Mouse (Mus musculus): ENCODE results near the gene Gpt2. TPM values are rescaled to one million over a fixed set of nuclear protein-coding genes. Genes with fewer than 3 reads are reported as not detected.

Gene Gpt2
- polyA plus RNA-seq (2012; rRNA removed): 11.3 and 15.0 TPM in 2 replicates

- H3K27ac ChIP-seq (ENCODE audit: insufficient read depth, low read depth, low read length): no peak within 1 kb of the TSS
- no peaks in the 10 kb centered on the region for H3K36me3 ChIP-seq (ENCODE audit: control insufficient read depth, insufficient read depth, low read length)
- H3K27me3 ChIP-seq (ENCODE audit: control insufficient read depth, insufficient read depth, low read length): no peaks in the 10 kb centered on the region
- TF ChIP-seq CTCF (IDR thresholded peaks at IDR 0.05; ENCODE audit: extremely low read depth, insufficient read length, insufficient replicate concordance, low read depth, low read length) (no peak), POLR2A (IDR thresholded peaks at IDR 0.05; ENCODE audit: low read depth, low read length) (no peak)
- H3K4me3 ChIP-seq (ENCODE audit: low read depth, low read length): peak within 1 kb of the TSS; percentile 71
- WGBS: under 1% methylated on average over 41 of the region's 41 CpGs
- H3K4me1 ChIP-seq (ENCODE audit: control insufficient read depth, insufficient read depth, insufficient read length, low read length): peaks cover 10% of the 10 kb centered on the region
Measured at GRCm38 (mm10) chr8:85492125-85492875, at the start of gene Gpt2. Gene Gpt2 (plus strand): TSS chr8:85492576.

DNA sequence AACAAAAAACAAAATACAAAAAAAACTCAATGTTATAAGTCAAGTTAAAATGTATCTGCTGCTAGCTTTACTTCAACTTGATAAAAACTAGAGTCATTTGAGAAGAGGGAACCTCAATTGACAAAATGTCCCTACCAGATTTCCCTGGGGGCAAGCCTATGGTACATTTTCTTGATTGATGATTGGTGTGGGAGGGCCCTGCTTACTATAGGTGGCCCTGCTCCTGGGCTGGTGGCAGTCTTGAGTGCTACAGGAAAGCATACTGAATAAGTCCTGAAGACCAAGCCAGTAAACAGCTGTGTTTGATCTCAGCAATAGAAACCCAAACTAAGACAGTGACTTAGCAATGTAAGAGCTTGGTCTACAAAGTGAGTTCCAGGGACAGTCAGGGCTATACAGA lies 48.3 kb upstream of the Gpt2 start:
- H3K4me3 ChIP-seq (ENCODE audit: low read depth, low read length): no peak overlapping the region
- no peak overlapping the region for H3K27ac ChIP-seq (ENCODE audit: insufficient read depth, low read depth, low read length)
- H3K4me1 ChIP-seq (ENCODE audit: control insufficient read depth, insufficient read depth, insufficient read length, low read length): no peaks in the 10 kb centered on the region
- no peaks in the 10 kb centered on the region for H3K27me3 ChIP-seq (ENCODE audit: control insufficient read depth, insufficient read depth, low read length)
- no peaks in the 10 kb centered on the region for H3K36me3 ChIP-seq (ENCODE audit: control insufficient read depth, insufficient read depth, low read length)
- TF ChIP-seq POLR2A (IDR thresholded peaks at IDR 0.05; ENCODE audit: low read depth, low read length) (no peak), CTCF (IDR thresholded peaks at IDR 0.05; ENCODE audit: extremely low read depth, insufficient read length, insufficient replicate concordance, low read depth, low read length) (no peak)

DNA sequence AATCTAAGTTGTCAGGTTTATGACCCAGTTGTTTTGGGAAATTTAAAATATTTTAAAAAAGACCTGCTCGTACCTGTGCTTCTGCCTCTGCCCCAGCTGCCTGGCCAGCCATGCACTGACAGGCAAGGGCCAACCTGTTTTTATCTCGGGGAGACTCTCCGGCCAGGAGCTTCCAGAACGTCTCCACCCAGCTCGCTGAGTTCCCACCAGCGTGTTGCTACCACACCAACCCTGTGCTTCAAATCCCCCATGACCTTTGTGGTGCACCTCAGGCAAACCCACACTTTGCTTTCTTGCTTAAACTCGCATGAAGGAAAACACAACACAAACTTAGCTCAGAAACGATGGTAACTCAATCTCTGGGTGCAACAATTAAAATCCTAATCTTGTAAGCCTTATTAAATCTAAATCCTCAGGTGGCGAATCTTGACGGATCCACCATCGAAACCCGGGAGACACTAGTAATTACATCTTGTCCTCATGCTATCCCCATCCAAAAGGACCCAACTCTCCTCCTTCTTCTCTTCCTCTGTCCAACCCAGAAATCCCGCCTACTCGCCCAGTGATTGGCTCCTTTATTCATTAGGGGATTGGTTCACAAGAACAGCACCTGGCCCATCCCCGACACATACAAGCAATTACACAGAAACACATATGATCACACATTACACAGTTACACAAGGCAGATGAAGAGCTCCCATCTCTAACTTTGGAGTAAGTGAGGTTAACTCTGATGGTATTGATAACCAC lies 46.3 kb upstream of the Gpt2 start:
- TF ChIP-seq POLR2A (IDR thresholded peaks at IDR 0.05; ENCODE audit: low read depth, low read length) (no peak), CTCF (IDR thresholded peaks at IDR 0.05; ENCODE audit: extremely low read depth, insufficient read length, insufficient replicate concordance, low read depth, low read length) (no peak)
- no peak overlapping the region for H3K27ac ChIP-seq (ENCODE audit: insufficient read depth, low read depth, low read length)
- no peak overlapping the region for H3K4me3 ChIP-seq (ENCODE audit: low read depth, low read length)
- no peaks in the 10 kb centered on the region for H3K36me3 ChIP-seq (ENCODE audit: control insufficient read depth, insufficient read depth, low read length)
- WGBS: 83% methylated on average over 15 of the region's 15 CpGs
- H3K27me3 ChIP-seq (ENCODE audit: control insufficient read depth, insufficient read depth, low read length): no peaks in the 10 kb centered on the region
- H3K4me1 ChIP-seq (ENCODE audit: control insufficient read depth, insufficient read depth, insufficient read length, low read length): no peaks in the 10 kb centered on the region

DNA sequence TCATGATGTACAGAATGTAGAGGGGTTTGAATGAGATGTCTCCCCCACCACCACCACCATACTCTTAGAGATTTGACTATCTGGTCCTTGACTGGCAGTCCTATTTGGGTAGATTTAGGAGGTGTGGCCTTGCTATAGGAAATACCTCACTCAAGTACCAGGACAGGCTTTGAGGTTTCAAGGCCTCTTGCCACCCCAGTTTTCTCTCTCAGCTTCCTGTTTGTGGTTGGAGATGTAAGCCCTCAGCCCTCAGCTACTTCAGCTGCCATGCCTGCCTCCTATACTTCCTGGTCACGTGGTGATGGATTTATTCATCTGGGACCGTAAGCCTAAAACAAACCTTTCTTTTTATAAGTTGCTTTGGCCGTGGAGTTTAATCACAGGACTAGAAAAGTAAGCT lies 42.0 kb upstream of the Gpt2 start:
- TF ChIP-seq POLR2A (IDR thresholded peaks at IDR 0.05; ENCODE audit: low read depth, low read length) (no peak), CTCF (IDR thresholded peaks at IDR 0.05; ENCODE audit: extremely low read depth, insufficient read length, insufficient replicate concordance, low read depth, low read length) (no peak)
- Histone ChIP-seq H3K4me1 (ENCODE audit: control insufficient read depth, insufficient read depth, insufficient read length, low read length) (no peaks in the 10 kb centered on the region), H3K36me3 (ENCODE audit: control insufficient read depth, insufficient read depth, low read length) (no peaks in the 10 kb centered on the region), H3K27ac (ENCODE audit: insufficient read depth, low read depth, low read length) (no peak overlapping the region), H3K27me3 (ENCODE audit: control insufficient read depth, insufficient read depth, low read length) (no peaks in the 10 kb centered on the region), H3K4me3 (ENCODE audit: low read depth, low read length) (no peak overlapping the region)
- 79% methylated on average over 3 of the region's 3 CpGs for WGBS

GRCm38 (mm10) chr8:85452328-85452727 lies 40.0 kb upstream of the Gpt2 start:
- TF ChIP-seq CTCF (IDR thresholded peaks at IDR 0.05; ENCODE audit: extremely low read depth, insufficient read length, insufficient replicate concordance, low read depth, low read length) (no peak), POLR2A (IDR thresholded peaks at IDR 0.05; ENCODE audit: low read depth, low read length) (no peak)
- Histone ChIP-seq H3K36me3 (ENCODE audit: control insufficient read depth, insufficient read depth, low read length) (no peaks in the 10 kb centered on the region), H3K27me3 (ENCODE audit: control insufficient read depth, insufficient read depth, low read length) (no peaks in the 10 kb centered on the region), H3K27ac (ENCODE audit: insufficient read depth, low read depth, low read length) (no peak overlapping the region), H3K4me1 (ENCODE audit: control insufficient read depth, insufficient read depth, insufficient read length, low read length) (no peaks in the 10 kb centered on the region), H3K4me3 (ENCODE audit: low read depth, low read length) (no peak overlapping the region)
- 21% methylated on average over 14 of the region's 14 CpGs for WGBS

DNA sequence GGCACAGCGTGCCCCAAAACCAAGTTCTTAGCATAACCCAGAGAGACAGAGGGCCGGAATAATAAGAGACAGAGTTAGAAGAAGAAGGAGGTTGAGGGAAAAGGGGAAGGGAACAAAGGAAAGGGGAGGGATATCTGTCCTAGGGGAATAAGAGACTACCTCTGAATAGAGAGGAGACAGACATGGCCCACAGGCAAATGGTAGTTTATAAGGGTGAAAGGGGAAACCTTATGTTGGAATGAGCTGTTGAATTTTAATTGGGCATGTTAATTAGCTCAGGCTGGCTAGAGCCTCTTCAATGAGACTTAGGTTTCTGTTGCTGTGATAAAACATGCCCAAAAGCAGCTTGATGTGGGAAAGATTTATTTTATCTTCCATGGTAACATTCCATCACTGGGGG lies 39.1 kb upstream of the Gpt2 start:
- Histone ChIP-seq H3K36me3 (ENCODE audit: control insufficient read depth, insufficient read depth, low read length) (no peaks in the 10 kb centered on the region), H3K4me1 (ENCODE audit: control insufficient read depth, insufficient read depth, insufficient read length, low read length) (no peaks in the 10 kb centered on the region), H3K4me3 (ENCODE audit: low read depth, low read length) (no peak overlapping the region), H3K27ac (ENCODE audit: insufficient read depth, low read depth, low read length) (no peak overlapping the region), H3K27me3 (ENCODE audit: control insufficient read depth, insufficient read depth, low read length) (no peaks in the 10 kb centered on the region)
- TF ChIP-seq POLR2A (IDR thresholded peaks at IDR 0.05; ENCODE audit: low read depth, low read length) (no peak), CTCF (IDR thresholded peaks at IDR 0.05; ENCODE audit: extremely low read depth, insufficient read length, insufficient replicate concordance, low read depth, low read length) (no peak)
- 92% methylated on average over 2 of the region's 2 CpGs for WGBS

- WGBS: 37% methylated on average over 8 of the region's 8 CpGs
Measured at GRCm38 (mm10) chr8:85454750-85455149, 37.6 kb upstream of the Gpt2 start.

More at GRCm38 (mm10) chr8:85454750-85455149, 37.6 kb upstream of the Gpt2 start:
- TF ChIP-seq CTCF (IDR thresholded peaks at IDR 0.05; ENCODE audit: extremely low read depth, insufficient read length, insufficient replicate concordance, low read depth, low read length) (no peak), POLR2A (IDR thresholded peaks at IDR 0.05; ENCODE audit: low read depth, low read length) (no peak)
- Histone ChIP-seq H3K27ac (ENCODE audit: insufficient read depth, low read depth, low read length) (no peak overlapping the region), H3K27me3 (ENCODE audit: control insufficient read depth, insufficient read depth, low read length) (no peaks in the 10 kb centered on the region), H3K4me1 (ENCODE audit: control insufficient read depth, insufficient read depth, insufficient read length, low read length) (no peaks in the 10 kb centered on the region), H3K36me3 (ENCODE audit: control insufficient read depth, insufficient read depth, low read length) (no peaks in the 10 kb centered on the region), H3K4me3 (ENCODE audit: low read depth, low read length) (no peak overlapping the region)

Data from small intestine, adult 2 months (tissue).